Mouse (Mus musculus): Measurements from ENCODE around the gene Rce1.
A peak's percentile ranks its signal among the peaks of the same experiment; 100 is the strongest.

Rce1 gene

GRCm38 (mm10) chr19:4625179-4625828, at the start of gene Rce1:
TSS of gene Rce1 (minus strand) at chr19:4625641.
- DNase-seq (ENCODE audit: extremely low spot score, low spot score), result peak; percentile 93

DNA sequence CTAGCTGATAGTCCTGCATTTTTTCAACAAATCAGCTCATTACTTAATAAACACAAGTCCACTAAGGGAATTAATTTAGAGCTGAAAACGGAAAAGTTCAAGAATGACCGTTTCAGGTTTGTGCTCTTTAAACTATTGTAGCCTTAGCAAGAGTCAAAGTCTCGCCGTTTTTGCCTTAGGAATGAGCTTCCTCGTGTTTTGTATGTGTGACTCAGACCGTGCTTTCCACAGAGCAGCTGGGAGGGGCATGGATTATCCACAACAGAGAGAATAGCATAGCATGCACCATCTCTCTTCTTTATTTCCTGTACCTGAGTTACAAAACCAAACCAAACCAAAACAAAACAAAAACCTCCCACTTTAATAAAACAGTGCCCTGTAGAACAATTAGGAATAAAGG, 47.0 kb upstream of the Rce1 start:
- no peak for DNase-seq (ENCODE audit: extremely low spot score, low spot score)

DNA sequence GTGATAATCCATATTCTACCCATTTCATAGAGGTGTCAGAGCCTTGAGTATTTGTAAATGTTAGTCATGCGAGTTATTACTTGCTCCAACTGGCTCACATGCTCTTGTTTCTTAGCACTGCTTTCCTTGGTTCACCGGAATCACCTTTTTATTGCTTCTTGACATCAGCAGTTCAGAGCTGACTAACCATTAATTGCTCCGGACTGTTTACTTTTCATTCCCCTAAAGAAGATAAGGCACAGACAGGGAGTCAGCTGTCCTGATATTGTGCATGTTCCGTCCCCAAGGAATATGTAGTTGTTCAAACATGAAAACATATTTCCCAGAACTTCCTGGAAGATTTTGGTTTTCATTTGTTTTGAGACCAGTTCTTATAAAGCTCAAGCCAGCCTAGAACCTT, 45.3 kb upstream of the Rce1 start:
- no peak for DNase-seq (ENCODE audit: extremely low spot score, low spot score)

DNA sequence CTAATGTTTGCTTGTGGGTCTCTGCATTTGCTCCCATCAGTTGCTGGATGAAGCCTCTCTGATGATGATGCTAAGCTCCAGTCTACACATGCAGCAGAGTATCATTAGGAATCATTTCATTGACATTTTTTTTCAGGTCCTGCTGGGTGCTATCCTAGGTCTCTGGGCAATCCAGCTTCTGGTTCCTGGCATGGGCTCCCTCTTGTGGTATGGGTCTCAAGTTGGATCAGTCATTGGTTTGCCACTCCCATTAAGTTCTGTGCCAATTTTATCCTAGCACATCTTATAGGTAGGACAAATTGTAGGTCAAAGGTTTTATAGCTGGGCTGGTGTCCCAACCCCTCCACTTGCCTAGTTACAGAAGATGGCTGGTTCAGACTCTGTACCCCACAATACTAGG, 41.4 kb upstream of the Rce1 start:
- DNase-seq (ENCODE audit: extremely low spot score, low spot score), result no peak

- DNase-seq (ENCODE audit: extremely low spot score, low spot score), result no peak
Measured at GRCm38 (mm10) chr19:4658156-4658555, 32.7 kb upstream of the Rce1 start.

DNA sequence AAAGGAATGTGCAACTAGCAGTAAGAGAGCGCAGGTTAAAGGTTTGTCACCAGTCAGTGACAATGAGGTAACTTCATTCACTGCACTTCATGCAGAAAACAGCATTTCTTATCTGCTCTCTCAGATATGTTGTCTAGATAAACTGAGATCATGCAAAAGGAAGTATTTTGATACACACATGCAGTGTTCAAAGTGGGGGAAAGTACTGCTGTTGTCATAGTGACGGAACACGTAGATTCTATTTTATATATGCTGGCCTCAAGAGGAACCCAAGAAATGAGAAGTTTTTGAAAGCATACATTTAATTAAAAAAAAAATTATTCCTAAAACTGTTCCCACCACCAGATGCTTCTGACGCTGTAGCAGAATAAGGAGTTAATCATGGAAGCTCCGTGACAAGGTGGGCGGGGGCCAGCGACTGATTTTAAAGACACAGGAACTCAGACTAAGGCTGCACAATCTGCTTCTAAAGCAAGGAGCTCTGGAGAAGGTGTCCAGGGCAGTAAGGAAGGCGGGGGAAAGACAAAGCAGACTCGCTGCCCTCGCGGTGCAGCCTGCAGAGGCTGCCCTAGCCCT, 21.6 kb upstream of the Rce1 start:
- DNase-seq (ENCODE audit: extremely low spot score, low spot score), result no peak

GRCm38 (mm10) chr19:4644271-4644670, 18.8 kb upstream of the Rce1 start:
- peak; percentile 41 for DNase-seq (ENCODE audit: extremely low spot score, low spot score)

DNA sequence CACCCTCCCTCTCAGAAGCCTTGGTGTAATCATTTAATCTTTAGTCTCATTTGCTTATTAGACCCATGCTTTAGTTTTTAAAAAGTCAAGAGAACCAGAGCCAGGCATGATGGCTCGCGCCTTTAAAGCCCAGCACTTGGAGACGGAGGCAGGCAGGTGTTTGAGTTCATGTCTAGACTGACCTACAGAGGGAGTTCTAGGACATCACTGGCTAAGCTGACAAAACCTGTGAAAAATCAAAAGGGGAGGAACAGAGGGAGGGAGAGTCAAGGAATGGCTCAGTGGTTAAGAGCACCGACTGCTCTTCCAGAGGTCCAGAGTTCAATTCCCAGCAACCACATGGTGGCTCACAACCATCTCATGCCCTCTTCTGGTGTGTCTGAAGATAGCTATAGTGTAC, 10.5 kb upstream of the Rce1 start:
- DNase-seq (ENCODE audit: extremely low spot score, low spot score), result no peak

DNA sequence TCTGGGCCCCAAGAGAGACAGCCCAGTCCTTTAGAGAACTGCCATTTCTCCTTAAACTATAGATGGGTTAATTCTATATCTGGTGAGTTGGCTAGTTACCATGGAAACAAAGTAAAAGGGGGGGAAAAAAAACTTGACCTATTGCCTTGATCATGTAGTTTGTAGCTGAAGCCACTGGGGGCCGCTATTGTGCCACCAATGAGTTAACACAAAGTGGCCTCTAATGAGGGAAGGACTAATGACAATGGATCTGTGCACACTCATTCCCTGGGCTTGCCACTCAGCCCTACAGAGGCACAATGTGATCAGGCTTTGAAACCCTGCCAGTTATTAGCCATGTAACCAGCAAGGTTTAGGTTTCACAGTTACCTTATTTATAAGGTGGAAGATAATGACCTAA, 3.4 kb upstream of the Rce1 start:
- DNase-seq (ENCODE audit: extremely low spot score, low spot score), result peak; percentile 70

DNA sequence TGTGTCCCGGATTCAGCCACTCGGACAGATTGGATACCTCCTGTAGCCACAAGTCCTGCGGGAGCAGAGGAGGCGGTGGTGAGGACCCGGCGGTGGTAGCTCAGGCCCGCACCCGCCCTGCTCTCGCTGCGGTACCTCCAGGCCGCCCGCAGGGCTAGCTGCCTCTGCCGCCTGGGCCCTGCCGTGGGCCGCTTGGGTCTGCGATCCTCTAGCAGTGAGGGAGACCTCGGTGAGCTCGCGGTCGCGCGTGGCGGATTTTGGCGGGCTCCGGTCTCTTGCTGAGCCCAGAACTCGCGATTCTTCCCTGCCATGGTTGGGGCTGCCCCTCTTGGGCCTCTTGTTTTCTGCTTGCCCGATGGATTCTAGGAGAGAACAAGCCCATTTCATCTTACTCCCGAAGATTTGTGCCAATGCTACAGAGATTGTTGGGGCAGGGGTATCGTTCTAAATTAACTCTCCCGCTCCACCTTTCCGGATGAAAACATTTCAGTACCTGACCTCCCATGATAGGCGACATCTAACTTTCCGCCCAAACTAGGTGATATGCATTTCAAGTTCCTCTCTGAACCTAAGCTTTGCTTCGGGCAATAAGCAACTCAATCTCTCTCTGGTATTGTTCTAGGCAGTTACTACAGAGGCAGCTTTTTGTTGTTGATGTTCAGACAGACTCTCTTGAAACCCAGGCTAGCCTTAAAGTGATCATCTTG, 541 bp upstream of the Rce1 start:
- no peak for DNase-seq (ENCODE audit: extremely low spot score, low spot score)

- no peak for DNase-seq (ENCODE audit: extremely low spot score, low spot score)
Measured at GRCm38 (mm10) chr19:4624406-4625178, 849 bp downstream of the Rce1 start.

DNA sequence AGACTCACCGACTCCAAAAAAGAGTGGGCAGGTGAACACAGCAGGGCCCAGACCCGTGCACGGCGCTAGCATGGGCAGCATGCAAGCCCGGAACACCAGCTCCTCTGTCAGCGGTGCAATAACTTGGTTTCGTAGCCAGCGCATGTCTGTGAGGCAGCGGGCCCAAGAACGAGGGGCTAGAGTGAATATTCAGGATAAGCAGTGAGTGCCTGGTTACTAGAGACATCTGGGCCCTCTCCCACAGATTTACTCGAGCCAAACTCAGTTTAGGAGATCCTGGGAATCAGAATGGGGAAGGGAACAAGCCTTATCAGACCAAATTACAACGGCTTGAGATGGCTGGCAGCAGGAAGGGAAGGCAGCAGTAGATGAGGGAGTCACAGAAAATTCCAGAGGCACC, 1.4 kb downstream of the Rce1 start:
- no peak for DNase-seq (ENCODE audit: extremely low spot score, low spot score)

DNA sequence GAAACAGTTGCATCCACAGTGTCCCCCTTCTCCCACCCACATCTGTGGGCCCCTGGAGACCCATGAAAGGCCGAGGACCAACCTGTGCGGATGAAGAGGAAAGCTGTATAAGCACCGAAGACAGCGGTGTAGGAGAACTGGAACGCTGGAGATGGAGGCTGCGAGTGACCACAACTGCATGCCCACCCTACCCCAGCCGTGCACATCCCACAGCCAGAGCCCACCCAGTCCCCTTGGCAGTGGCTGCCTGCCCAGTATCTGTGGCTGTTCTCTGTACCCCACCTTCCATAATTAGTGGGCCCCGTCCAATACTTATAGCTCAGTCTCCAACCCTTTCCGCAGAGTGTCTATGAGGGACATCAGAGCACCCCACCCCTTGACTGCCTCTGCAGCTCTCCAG, 2.0 kb downstream of the Rce1 start:
- no peak for DNase-seq (ENCODE audit: extremely low spot score, low spot score)

DNA sequence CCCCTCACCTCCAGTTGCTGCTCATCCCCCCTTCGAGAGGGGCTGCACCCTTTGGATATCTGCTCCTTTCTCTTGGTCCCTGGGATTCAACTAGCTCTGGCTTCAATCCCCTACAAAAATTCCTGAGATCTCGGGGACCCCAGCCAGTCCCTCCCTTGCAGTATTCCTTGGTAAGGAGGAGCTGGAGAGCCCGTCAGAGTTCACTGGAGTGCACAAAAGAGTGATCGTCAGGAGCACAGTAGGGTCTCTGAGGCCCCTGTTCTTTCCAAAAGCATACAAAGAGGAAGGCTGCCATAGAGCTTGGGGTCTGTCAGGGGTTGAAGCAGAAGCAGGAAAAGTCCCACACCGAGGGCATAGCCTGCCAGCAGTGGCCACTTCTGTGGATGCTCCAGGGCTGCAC, 2.7 kb downstream of the Rce1 start:
- no peak for DNase-seq (ENCODE audit: extremely low spot score, low spot score)

GRCm38 (mm10) chr19:4620721-4621120, 4.7 kb downstream of the Rce1 start:
- DNase-seq (ENCODE audit: extremely low spot score, low spot score), result no peak

DNA sequence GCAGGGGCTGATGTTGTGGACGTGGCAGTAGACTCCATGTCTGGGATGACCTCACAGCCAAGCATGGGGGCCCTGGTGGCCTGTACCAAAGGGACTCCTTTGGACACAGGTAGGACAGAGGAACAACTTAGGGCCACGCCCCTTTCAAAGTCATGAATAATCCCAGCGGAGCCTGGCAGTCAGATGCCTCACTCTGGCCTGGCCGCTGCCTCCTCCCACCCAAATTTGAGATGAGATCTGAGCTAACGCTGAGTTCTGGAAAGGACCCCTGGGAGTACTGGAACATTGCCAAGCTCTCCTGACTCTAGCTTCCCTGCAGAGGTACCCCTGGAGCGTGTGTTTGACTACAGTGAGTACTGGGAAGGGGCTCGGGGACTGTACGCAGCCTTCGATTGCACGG, 6.0 kb downstream of the Rce1 start:
- no peak for DNase-seq (ENCODE audit: extremely low spot score, low spot score)

GRCm38 (mm10) chr19:4618183-4618582, 7.3 kb downstream of the Rce1 start:
- peak; percentile 31 for DNase-seq (ENCODE audit: extremely low spot score, low spot score)

DNA sequence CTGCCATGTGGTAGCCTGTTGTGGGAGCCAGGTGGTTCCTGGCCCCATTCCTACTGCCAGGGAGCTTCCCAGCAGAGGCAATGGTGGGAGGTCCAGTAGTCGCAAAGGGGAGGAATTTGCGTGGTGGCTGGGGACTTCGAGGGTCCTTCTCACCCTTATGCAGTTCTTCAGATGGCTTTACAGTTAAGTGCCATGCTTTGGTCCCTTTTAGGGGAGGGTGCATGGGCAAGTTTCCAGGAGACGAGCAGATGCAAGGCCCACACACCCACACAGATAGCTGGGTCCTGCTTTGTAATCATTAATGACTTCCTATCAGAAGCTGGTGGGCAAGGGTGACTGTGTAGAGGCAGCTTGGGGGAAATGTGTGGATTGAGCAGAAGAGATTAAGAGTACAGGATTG, 8.9 kb downstream of the Rce1 start:
- DNase-seq (ENCODE audit: extremely low spot score, low spot score), result no peak

DNA sequence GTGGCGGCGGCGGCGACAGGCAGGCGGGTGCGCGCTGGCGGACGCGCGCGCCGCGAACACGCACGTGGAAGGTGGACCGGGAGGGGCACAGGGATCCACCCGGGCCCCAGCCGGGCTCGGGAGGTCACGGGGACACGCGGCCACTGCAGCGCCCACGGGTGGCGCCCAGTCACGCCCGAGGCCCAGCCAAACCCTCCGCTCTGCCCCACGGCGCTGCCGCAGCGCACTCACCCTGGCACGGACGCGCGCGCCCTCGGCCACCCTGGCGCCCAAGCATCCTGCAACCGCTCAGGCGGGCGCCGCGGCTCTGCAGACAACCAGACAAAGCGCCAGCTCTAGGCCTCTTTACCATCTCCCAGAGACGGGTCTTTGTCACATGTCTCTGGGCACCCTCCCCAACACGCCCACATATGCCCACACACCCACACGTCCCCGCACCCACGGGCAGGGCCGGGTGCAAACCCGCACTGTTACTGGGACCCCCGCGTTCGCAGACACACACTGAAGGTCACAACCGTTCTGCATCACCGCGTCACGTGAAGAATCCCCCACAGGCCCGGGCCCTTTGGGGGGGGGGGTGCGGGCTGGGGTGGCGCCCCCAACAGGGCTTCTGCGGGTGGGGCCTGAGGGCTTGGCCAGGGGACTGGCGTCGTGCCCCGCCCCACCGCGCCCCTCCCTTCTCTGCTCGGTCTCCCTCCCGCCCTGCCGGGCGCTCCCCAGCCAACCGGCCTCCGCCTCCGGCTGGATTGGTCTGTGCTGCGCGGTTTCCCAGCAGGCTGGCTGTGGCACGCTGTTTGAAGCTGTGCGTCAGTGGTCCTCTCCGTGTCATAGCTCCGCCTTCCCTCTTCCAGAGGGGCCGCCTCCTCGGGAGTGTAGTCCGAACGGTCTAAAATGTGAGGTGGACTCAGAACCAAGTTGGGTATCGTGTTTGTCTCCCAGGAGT, 10.0 kb downstream of the Rce1 start, which contains the start of gene Lrfn4:
TSS of gene Lrfn4 (minus strand) at position 517 of the 943 bp plus-strand sequence.
- peak; percentile 91 for DNase-seq (ENCODE audit: extremely low spot score, low spot score)

DNA sequence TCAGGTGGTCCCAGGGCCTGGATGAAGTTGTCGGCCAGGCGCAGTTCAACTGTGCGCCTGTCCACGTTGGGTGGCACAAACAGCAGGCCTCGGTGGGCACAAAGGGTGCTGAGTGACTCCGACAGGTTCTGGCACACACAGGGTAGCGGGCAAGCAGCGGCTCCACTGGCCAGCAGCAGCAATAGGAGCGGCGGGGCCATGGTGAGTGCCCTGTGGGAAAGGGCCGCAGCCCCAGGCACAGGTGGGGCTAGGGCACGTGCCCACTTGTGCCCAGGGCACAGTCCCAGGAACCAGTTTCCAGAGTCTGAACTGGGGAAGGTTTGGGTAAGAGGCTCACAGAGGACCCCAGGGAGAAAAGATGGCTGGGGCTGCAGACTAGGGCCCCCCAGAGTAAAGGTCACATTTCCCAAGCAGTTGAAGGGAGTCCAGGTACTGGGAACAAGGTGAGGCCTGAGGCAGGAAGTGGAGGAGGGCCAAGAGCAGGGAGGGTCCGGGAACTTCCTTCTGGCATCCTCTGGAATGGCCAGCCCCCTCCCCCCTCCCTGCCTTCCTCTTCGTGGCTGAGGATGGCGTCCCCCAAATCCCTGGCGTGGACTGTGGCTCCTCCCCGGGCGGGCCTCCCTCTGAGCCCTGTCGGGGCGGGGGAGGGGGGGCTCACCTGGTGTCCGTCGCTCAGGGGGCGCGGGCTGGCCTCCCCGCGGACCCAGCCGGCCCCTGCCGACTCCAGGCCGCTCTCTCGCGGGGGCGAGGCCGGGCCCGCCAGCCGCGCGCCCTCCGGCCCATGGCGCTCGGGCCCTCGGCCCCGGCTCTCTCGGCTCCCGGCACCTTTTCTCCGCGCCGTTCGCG, 10.9 kb downstream of the Rce1 start:
- peak; percentile 54 for DNase-seq (ENCODE audit: extremely low spot score, low spot score)
